Mouse (Mus musculus): Measurements from ENCODE around the gene Dab2ip.

Gene Dab2ip

DNA sequence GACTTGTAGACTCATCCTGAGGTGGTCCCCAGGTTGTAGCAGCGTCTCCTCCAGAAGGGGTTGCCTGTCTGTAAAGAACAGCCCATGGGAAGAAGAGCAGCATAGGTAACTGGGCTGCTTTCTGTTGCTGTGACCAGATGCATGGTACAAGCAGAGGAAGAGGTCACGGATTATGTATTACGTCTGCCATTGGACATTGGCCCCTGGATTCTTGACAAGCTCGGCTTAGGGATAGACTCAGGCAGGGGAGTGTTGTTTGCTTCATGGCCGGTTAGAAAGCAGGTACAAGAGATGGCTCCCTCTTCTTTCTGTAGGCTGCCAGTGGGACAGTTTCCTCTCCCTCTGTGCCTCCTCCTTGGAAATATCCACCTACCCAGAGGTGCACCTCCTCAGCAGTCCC lies 130.5 kb downstream of the Dab2ip start:
- DNase-seq, result no peak

DNA sequence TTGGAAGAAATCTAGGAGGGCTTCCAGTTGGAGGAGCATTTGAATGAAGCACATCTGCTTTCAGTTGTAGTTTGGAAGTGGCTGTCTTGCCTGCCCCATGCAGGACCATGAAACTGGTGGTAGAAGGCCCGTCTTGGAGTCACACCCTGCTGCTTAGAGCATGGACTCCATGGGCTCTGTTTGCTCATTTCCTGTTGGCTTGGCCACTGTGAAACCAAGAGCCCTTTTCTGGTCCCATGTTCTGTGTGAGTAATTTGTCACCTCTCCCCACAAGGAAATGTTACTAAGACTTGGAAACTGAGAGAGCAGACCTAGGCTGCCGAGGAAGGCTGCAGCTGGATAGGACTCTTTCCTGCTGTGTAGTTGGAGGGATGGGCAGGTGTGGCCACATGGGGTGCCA lies 131.8 kb downstream of the Dab2ip start:
- DNase-seq, result no peak

DNA sequence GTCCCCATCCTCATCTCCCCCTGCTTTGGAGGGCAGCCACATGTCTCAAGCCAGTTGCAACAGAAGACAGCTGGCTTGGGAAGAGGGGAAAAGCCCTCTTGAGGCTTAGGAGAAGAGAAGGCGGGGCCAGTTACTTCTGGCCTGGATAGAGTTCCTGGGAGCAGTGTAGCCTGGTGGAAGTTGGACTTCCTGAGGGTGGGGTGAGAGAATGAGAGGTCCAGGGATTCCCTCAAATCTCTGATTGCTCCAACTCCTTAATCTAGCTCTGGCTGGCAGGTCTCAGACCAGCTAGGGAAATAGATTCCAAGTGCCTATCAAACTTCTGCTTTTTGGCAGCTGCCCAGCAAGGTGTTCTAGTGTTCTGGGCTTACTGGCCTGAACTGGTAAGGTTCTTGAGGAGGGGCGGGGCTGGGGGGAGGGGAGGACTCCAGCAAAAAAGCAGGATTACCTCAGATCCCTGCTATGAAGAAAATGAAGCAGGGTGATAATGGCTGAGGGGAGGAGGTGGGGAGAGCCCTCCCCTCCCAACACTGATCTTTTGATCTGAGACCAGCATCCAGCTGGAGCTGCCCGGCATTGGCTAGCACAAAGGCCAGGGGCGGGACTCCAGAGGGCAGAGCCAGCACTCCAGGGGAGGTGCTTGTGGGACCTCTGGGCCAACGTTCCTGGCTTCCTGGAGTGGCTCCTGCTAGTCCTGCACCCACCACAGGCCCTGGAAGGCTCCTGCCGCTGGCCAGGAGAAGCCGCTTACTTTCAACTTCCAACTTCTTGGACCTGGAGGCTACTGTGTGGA lies 133.4 kb downstream of the Dab2ip start:
- no peak for DNase-seq

DNA sequence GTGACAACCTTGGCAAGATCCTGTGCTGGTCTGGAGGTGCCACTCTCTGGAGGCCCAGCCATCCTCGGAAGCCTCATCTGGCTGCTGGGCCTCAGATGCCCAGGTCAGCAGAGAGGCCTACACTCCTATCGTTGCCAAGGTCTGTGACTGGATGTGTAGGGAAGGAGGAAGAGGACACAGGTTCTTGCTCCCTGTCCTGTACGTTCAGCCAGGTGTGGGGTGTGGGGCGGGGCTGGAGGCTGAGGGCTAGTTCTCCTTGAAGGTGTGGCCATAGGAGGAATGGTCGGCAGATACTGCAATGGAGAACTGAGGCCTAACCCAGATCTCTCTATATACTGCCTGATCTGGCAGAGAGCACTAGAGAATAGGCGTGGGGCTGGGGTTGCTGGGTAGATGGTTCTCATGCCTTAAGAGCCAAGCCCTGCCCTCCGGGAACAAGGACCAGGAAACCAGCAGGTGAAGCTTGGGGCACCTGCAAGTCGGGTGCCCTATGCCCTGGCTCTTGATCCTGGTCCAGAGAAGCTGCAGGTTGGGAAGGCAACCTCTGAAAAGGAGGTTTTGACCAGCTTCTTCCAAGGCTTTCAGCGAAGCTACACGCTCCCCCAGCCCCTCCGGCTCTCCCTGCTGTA lies 134.3 kb downstream of the Dab2ip start:
- no peak for DNase-seq

DNA sequence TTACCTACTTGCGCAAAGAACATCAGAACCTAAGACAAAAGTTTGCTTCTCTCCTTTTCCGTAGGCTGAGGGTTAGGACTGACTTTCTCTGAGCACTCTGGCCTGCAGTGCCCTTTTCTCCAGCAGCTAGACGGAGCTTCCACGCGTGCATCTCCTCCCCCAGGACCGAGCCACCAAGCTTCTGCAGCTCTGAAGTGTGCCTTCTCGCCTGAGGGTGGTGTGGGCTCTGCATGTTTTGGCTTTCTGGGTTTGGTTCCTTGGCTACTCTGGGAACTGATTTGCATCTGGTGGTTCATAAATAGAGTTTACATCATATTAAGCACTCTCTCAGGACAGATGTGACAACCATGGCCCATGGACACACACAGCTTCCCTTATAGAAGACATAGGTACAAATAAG lies 135.0 kb downstream of the Dab2ip start:
- DNase-seq, result peak; percentile 39

DNA sequence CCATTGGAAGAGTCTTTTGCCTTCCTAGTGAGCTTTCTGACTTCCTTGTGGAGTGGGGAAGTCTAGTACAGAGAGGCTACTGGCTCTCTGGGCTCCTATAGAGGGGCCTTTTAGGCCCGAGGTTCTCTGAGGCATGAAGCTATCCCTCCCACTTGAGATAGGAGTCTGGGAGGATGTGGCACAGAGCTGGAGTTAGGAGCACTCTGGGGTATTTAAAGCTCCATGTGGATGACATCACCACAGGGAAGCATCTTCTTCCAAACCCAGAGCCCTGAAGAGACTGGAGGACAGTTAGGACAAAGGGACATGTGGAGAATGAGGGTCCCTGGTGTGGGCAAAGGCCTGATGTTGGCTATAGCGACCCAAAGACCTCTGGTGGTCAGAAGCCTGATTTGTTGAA lies 136.0 kb downstream of the Dab2ip start:
- DNase-seq, result no peak

DNA sequence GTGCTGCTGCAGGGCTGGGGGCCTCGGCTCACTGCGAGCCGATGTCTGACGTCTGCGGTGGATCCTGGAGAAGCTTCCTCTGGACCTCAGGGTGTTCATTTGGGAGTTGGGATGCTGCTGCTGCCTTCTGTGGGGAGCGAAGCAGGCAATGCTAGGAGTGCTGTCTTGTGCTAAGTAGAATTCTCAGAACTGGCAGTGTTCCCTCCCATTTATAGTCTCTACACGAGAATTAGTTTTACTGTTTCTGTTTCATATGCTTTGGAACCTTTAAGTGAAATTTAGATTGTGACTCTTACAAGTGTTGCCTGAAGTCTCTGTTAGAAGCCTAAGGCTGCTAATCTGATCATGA lies 138.1 kb downstream of the Dab2ip start:
- DNase-seq, result no peak

DNA sequence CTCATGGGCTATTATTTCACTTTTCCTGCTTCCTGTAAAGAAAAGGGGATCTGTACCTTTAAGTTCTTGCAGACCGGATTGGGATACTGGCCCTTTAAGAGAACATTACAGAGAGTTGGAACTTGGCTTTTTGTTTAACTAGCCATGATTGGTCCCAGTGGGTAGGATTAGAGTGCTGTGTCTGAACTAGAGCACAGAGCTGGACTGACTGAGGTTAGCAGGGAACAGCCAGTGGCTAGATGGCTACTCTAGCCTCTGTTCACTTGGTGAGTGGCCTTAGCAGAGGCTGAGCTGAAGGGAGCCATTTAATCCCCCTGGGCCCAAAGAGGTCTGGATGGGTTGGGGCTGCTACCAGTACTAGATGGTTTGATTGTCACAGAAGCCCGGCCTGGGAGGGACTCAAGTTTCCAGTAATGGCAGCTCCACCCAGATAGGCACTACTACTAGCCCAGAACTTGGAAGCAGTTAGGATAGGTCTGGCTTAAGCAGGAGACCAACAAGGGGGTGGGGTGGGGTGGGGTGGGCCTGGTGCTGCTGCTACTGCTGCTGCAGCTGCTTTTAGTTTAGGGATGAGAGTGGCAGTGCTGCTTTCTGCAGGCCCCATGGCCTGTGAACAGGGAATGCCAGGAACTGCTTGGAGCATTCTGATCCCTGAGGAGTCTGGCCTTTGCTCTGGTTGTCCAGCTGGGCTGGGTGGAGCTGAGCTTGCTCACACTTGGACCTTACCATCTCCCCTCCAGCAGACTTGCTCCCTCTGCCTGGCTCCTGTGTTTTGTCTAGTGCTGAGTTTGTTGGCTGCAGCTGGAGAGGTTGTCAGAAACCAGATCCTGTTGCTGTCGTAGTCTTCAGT lies 138.7 kb downstream of the Dab2ip start:
- no peak for DNase-seq

DNA sequence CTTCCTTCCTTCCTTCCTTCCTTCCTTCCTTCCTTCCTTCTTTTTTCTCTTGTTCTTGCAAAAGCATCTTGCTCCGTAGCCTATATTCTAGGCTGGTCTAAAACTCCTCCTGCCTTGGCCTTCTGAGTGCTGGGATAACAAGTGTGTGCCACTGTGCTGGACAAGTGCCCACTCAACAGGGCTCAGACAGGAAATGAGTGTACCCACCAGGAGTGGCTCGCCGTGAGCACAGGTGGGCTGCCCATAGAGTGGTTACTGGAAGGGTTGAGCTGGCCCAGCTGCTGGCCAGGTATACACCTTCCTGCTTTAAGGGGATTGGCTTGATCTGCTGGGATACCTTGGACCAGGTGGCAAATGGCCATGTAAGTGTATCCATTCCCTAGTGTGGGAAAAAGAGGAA lies 139.7 kb downstream of the Dab2ip start:
- DNase-seq, result no peak

DNA sequence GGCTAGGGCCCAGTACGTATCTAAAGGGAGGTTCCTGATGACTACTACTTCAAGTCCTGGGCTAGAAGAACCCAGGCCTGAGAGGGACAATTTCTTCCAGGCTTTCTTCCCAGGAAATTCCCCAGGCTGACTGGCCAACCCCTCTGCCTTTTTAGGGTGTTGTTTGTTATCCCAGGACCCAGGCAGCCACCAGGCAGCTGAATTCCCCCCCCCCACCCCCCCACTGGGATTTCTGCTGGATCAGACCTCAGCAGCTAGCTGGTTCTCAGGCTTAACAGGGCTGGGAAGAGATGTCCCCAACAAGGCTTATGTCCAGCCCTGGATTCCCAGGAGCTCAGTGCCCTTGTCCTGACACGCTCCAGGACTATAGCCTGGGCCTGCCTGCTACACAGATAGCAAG lies 142.9 kb downstream of the Dab2ip start:
- DNase-seq, result no peak

DNA sequence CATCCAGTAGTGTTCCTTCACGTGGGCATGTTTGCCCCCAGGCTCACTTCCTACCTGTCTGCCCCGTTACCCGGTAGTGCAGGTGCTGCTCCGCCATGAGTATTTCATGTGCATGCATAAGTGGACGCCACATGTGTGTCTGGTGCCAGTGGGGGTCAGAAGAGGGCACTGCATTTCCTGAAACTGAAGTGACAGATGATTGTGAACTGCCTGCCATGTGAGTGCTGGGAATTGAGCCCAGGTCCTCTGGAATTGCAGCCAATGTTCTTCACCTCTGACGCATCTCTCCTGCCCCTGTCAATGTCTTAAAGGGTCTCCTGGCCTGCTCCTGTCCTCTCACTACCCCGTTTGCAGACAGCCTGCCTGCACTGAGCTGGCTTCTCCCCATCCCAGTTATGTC lies 143.9 kb downstream of the Dab2ip start:
- no peak for DNase-seq

DNA sequence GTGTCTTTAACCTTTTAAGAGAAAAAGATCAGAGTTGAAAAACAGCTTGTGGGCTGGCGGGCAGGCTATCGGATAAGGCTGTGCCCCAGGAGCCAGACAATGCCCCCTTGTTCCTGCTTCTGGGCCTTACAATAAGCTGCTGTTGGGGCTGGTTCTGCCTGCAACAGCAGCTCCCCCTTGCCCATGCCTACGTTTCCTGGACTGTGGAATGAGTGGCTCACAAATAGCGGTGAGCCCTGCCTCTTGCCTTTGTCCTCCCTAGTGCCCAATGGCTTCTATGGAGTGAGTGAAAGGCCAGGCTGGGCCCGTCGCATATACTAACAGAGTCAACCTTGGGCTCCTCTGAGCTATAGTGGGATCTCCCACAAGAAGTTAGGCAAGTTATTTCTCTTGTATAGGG lies 144.5 kb downstream of the Dab2ip start:
- DNase-seq, result no peak

DNA sequence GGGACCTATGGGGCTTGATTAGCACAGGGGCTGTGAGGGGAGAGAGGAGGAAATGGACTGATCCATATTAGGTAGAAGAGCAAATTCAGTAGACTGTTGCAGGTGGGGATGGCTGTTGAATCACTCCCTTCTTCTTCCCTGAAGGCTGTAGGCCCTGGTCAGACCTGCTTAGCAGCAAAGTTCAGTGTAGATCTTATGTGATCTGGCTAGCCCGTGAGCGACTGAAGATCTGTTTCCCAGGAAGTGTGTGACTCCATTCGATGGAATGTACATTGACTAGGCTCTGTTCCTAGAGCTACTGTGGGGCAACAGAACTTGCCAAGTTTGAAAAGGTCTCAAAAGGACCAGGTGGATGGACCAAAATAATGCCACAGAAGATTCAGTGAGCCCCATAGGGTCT lies 145.2 kb downstream of the Dab2ip start:
- DNase-seq, result no peak

DNA sequence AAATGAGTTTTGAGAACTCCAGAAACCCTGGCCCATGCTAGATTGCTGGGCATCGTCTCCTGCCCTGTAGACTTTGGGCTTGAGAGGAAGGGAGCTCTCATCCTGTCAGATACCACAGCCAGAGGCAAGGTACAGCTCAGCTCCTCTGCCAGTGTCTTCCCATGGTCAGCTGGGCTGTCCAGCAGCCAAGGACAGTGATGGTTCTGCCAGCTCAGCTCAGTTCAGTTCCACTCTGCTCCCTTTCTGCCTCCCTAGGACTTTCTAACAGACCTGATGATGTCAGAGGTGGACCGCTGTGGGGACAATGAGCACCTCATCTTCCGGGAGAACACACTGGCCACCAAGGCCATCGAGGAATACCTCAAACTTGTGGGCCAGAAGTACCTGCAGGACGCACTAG lies 154.5 kb downstream of the Dab2ip start:
- DNase-seq, result no peak

DNA sequence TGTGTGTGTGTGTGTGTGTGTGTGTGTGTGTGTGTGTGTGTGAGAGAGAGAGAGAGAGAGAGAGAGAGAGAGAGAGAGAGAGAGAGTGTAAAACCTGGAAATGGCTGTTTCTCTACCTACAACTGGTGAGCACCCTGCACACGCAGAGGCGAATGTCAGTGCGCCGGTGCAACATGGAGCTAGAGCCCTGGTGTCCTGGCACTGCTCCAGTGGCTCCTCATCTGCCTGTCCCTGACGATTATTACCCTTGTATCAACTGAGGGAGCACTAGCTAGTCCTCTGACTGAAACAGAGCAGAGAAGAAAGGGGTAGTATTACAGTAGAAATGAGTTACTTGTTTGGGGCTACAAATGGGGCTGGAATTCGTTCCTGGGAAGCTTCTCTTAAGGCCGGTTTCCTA lies 155.4 kb downstream of the Dab2ip start:
- no peak for DNase-seq

DNA sequence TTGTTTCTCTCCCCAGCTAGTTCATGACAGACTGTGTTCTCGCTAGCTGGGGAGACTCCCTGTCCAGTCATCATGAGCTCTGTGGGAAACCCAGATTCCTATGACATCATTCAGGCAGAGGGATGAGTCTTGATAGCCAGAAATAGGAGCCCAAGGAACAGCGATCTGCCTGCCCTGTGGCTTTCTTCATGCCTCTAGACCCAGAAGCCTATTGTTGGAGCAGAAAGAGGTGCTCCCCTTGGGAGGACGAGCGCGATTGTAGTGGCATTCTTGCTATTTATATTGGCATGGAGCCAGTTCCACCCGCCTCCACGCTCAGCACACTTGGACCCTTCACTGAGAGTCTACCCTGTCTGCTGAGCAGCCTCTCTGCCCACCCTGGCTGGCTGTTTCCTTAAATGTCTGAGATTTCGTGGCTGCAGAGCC lies 156.7 kb downstream of the Dab2ip start:
- DNase-seq, result no peak

DNA sequence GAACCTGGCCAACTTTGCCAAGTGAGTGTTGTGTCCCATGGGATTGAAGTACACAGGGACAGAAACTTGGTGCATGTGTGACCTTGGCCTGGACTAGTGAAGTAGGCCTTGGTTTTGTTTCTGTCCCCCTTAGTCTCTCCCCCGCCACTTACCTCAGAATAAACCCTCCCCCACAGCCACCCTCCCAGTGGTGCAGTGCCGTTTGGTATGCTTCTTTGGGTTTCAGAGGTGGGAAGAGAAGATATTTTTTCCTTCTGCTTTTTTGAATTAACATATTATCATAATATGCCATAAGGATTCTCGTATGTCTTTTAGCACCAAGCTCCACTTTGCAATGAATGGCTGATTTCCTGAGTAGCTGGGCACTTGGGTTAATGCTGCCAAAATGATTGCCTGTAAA lies 157.4 kb downstream of the Dab2ip start:
- no peak for DNase-seq

DNA sequence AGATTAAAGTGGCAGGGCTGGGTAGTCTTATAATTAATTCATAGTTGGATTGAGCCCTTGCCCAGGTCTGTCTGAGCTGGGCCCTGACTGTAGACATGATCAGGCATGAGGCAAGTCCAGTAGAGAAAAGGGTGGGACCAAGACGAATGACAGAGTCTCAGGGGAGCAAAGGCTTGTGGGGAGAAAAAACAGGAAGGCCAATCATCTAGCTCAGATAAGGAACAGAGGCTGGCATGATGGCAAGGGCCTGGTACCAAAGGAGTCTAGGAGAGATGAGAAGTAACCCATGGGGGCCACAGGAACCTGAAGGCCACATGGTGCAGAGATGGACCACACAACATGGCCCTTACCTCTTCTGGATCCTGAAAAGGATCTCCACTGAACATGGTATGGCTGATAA lies 158.1 kb downstream of the Dab2ip start:
- no peak for DNase-seq

DNA sequence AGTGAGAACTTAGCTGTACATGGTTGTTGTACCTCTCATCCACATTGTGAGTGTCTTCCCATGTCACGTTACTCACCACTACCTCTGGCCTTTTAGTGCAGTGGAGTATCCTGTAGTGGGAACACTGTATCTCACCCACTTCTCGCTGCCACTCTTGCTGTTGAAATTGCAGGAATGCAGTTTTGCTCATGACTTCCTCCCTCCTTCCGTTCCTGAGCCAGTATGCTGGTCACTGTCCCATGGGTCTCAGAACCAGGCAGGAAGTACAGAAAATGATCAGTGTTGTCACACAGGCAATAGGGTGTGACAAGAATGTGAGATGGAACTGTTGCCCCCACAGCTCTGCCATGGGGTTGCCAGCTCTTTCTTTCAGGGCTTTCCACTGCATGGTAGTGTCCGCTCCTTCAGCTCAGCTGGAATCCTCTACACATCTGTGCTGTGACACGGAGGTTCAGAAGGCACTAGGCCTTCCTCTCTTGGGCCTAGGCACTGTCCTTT lies 160.0 kb downstream of the Dab2ip start:
- no peak for DNase-seq

DNA sequence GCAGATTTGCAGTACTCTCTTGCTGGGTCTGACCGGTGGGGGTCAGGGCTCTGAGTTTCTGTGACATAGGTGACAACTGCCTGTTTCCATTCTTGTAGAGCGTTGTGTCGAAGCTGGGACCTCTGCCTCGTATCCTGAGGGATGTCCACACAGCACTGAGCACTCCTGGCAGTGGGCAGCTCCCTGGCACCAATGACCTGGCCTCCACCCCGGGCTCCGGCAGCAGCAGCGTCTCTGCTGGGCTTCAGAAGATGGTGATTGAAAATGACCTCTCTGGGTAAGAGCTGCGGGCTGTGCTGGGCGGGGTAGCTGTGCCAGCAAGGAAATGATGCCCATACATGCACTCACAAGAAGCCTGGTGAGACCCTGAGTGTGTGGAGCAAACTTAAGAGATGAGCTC lies 160.6 kb downstream of the Dab2ip start:
- no peak for DNase-seq

DNA sequence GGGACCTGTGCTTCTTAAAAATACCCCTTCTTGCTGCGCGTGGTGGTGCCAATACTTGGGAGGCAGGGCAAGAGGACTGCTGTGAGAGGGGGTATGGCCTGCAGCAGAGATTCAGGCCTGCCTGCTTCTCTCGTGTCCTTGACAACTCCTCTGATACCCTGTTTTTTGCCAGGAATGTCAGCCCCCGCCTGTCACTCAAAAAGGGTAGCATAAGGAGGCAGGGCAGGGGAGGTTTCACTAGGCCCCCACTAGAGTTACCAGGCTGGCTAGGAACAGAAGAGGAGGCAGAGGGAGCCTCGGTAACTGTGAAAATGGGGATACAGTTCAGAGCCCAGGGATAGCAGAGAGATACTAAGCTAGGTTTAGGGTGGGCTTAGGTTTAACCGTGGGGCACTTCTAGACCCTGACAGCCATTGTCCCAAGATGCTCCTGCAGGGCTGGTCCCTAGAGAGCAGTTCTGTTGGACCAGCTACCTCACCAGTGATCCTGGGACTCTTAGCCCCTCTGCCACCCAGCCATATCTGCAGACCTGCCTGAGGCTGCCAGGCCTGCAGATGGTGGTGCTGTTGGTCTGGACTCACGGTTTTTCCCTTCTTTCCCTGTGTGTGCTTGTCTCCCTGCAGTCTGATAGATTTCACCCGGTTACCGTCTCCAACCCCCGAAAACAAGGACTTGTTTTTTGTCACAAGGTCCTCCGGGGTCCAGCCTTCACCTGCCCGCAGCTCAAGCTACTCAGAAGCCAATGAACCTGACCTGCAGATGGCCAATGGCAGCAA lies 161.4 kb downstream of the Dab2ip start:
- no peak for DNase-seq

DNA sequence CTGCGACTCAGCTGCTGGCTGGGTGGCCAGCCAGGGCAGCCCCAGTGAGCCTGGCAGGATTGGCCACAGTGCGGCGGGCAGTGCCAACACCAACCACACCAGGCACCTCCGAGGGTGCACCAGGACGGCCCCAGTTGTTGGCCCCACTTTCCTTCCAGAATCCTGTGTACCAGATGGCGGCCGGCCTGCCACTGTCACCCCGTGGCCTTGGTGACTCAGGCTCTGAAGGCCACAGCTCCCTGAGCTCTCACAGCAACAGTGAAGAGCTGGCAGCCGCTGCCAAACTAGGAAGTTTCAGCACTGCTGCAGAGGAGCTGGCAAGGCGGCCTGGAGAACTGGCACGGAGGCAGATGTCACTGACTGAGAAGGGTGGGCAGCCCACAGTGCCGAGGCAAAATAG lies 162.0 kb downstream of the Dab2ip start:
- DNase-seq, result peak; percentile 31

DNA sequence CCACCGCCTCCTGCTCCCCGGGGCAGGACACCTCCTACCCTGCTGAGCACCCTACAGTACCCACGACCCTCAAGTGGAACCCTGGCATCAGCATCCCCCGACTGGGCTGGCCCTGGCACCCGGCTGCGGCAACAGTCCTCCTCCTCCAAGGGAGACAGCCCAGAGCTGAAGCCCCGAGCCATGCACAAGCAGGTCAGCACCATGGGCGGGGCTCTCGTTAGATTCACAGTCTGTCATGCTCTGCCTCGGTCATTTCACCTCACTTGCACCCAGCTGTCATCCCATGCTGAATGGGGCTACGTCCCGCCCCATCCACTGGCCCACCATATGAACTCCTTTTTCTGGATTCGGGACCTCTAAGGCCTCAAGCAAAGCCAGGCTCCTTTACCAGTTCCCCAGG lies 162.5 kb downstream of the Dab2ip start:
- DNase-seq, result no peak
